8 mouse cellular contexts compared by ENCODE assay signal in the genomic region with DNA sequence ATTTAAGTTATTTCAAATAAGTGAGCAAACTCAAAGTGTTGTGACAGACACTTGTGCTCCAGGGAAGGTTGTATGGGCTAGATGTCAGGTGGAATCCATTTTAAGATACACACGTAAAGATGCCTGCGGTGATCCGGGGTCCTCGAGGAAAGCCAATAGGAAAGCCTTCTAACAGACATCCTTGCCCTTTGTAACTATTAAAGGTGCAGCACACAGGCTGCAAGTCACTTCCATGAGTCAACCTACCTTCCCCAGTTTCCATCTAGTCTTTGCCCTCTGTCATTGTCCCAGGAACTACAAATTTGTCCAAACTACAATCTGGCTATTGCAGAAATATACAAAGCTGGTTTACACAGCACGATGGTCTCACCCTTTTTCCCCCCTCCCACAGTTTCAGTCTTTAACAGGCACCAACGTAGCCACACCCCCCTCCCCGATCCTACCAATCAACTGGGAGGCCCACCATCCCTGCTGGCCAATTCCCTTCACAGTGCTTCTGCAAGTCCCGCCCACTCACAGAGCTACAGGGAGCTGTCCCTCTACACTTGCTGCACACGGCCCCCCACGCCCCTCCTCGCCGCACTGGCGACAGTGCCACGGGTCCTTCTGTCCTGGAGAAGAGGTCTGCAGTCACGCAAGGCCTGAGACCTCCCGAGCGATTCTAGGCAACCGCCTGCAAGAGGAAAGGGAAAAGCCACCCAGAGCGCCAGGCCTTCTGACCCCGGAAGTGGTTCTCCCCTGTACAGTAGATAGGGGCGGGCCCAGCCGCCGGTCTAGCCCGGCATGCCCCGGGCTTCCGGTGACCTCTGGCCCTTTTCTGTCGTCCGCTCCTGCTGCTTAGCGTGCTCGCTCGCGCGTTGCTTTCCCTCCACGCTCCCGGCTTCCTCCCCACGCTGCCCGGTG. TPM values are rescaled to one million over a fixed set of nuclear protein-coding genes. Genes with fewer than 3 reads are reported as not detected.
A peak's percentile ranks its signal among the peaks of the same experiment; 100 is the strongest.
DNase-seq lines count a peak whose midpoint lies in the region; ATAC-seq and TF ChIP-seq lines count a peak whose summit lies in the region.

A gene (plus strand): TSS at position 791 of the 903 bp plus-strand sequence.

- peak; percentile 98 for DNase-seq in 3134 (ENCODE audit: extremely low read depth, insufficient read length, low spot score)
- DNase-seq in adrenal gland, postnatal 36 days: peak; percentile 95 to 97
- DNase-seq in heart, adult 18-20 months: peak; percentile 96
- DNase-seq in kidney, adult 2 months: peak; percentile 97
- peak; percentile 86 to 90 for DNase-seq in spleen, adult 2 months (ENCODE audit: low read depth in 1 of 2, low spot score in 2 of 2)

- under 1% methylated on average over 37 of the region's 37 CpGs for WGBS in embryonic facial prominence, embryonic 13.5 days
- WGBS in kidney, adult 2 months: under 1% methylated on average over 37 of the region's 37 CpGs
- WGBS in limb, embryonic 12.5 days: 1% methylated on average over 37 of the region's 37 CpGs
- under 1% methylated on average over 37 of the region's 37 CpGs for WGBS in midbrain, embryonic 15.5 days
- under 1% methylated on average over 37 of the region's 37 CpGs for WGBS in spleen, adult 2 months

- peak within 1 kb of the TSS; percentile 95 for H3K27ac ChIP-seq in embryonic facial prominence, embryonic 13.5 days
- H3K27ac ChIP-seq in kidney, adult 2 months (ENCODE audit: insufficient read depth, low read depth, low read length): peak within 1 kb of the TSS; percentile 96
- peak within 1 kb of the TSS; percentile 95 for H3K27ac ChIP-seq in limb, embryonic 12.5 days
- peak within 1 kb of the TSS; percentile 98 for H3K27ac ChIP-seq in midbrain, embryonic 15.5 days
- peak within 1 kb of the TSS; percentile 86 for H3K27ac ChIP-seq in spleen, adult 2 months (ENCODE audit: insufficient read depth, low read length)

- no peak for TF ChIP-seq CTCF in kidney, adult 2 months (conservative IDR thresholded peaks at IDR 0.05; ENCODE audit: insufficient read depth, insufficient read length, low read depth, low read length)
- TF ChIP-seq CTCF in spleen, adult 2 months (IDR thresholded peaks at IDR 0.05; ENCODE audit: extremely low read depth, insufficient read depth, insufficient read length, insufficient replicate concordance): no peak

- peak within 1 kb of the TSS; percentile 98 for H3K4me3 ChIP-seq in embryonic facial prominence, embryonic 13.5 days
- H3K4me3 ChIP-seq in kidney, adult 2 months (ENCODE audit: insufficient read depth, low read depth, low read length): peak within 1 kb of the TSS; percentile 75
- peak within 1 kb of the TSS; percentile 99 for H3K4me3 ChIP-seq in limb, embryonic 12.5 days (replicated peaks)
- H3K4me3 ChIP-seq in midbrain, embryonic 15.5 days: peak within 1 kb of the TSS; percentile 80
- peak within 1 kb of the TSS; percentile 94 for H3K4me3 ChIP-seq in spleen, adult 2 months (ENCODE audit: extremely low read depth, insufficient read depth, insufficient read length)

- peak; percentile 99 for ATAC-seq in embryonic facial prominence, embryonic 13.5 days (ENCODE audit: insufficient number of reproducible peaks, insufficient read depth, low FRiP score, low TSS enrichment, low read depth)
- peak; percentile 99 for ATAC-seq in limb, embryonic 12.5 days (ENCODE audit: insufficient number of reproducible peaks, insufficient read depth, low FRiP score, low TSS enrichment, low read depth)
- peak; percentile 100 for ATAC-seq in midbrain, embryonic 15.5 days (replicated peaks)

- peak; percentile 14 for TF ChIP-seq POLR2A in kidney, adult 2 months (IDR thresholded peaks at IDR 0.05; ENCODE audit: low read depth, low read length)
- TF ChIP-seq POLR2A in spleen, adult 2 months (IDR thresholded peaks at IDR 0.05; ENCODE audit: low read depth, low read length): peak; percentile 48

- H3K9ac ChIP-seq in embryonic facial prominence, embryonic 13.5 days: peak within 1 kb of the TSS; percentile 98
- H3K9ac ChIP-seq in limb, embryonic 12.5 days (replicated peaks): peak within 1 kb of the TSS; percentile 93
- H3K9ac ChIP-seq in midbrain, embryonic 15.5 days: peak within 1 kb of the TSS; percentile 93

- peaks cover 20% of the 10 kb centered on the region for H3K4me1 ChIP-seq in embryonic facial prominence, embryonic 13.5 days
- H3K4me1 ChIP-seq in kidney, adult 2 months (ENCODE audit: control insufficient read depth, insufficient read depth, low read length): peaks cover 11% of the 10 kb centered on the region
- H3K4me1 ChIP-seq in limb, embryonic 12.5 days (replicated peaks): peaks cover 18% of the 10 kb centered on the region
- H3K4me1 ChIP-seq in midbrain, embryonic 15.5 days: peaks cover 25% of the 10 kb centered on the region
- H3K4me1 ChIP-seq in spleen, adult 2 months (ENCODE audit: control insufficient read depth, insufficient read depth, insufficient read length): peaks cover 2% of the 10 kb centered on the region

- H3K27me3 ChIP-seq in embryonic facial prominence, embryonic 13.5 days: 0 out of 2 replicates have a peak, but pooled peaks cover 3% of the 10 kb centered on the region
- no peaks in the 10 kb centered on the region for H3K27me3 ChIP-seq in kidney, adult 2 months (replicated peaks; ENCODE audit: control insufficient read depth, insufficient read depth, low read length)
- H3K27me3 ChIP-seq in limb, embryonic 12.5 days: no peaks in the 10 kb centered on the region
- H3K27me3 ChIP-seq in midbrain, embryonic 15.5 days (replicated peaks): no peaks in the 10 kb centered on the region
- no peaks in the 10 kb centered on the region for H3K27me3 ChIP-seq in spleen, adult 2 months (ENCODE audit: control insufficient read depth, insufficient read depth, low read length)

- peak within 1 kb of the TSS; percentile 71 for H3K4me2 ChIP-seq in embryonic facial prominence, embryonic 13.5 days
- peak within 1 kb of the TSS; percentile 81 for H3K4me2 ChIP-seq in limb, embryonic 12.5 days
- peak within 1 kb of the TSS; percentile 69 for H3K4me2 ChIP-seq in midbrain, embryonic 15.5 days

- no peaks in the 10 kb centered on the region for H3K9me3 ChIP-seq in embryonic facial prominence, embryonic 13.5 days
- H3K9me3 ChIP-seq in limb, embryonic 12.5 days: no peaks in the 10 kb centered on the region
- no peaks in the 10 kb centered on the region for H3K9me3 ChIP-seq in midbrain, embryonic 15.5 days

- no peaks in the 10 kb centered on the region for H3K36me3 ChIP-seq in embryonic facial prominence, embryonic 13.5 days
- H3K36me3 ChIP-seq in kidney, adult 2 months (ENCODE audit: control insufficient read depth, insufficient read depth, low read length): no peaks in the 10 kb centered on the region
- H3K36me3 ChIP-seq in limb, embryonic 12.5 days: no peaks in the 10 kb centered on the region
- H3K36me3 ChIP-seq in midbrain, embryonic 15.5 days (replicated peaks): no peaks in the 10 kb centered on the region
- no peaks in the 10 kb centered on the region for H3K36me3 ChIP-seq in spleen, adult 2 months (ENCODE audit: control insufficient read depth, insufficient read depth, low read length)

RNA-seq across cellular contexts. Expression of the gene that starts here (rescaled TPM):
- total RNA-seq in adrenal gland, postnatal 36 days (2021): 10 to 100 TPM; 56.3 to 59.2 TPM
- polyA plus RNA-seq in embryonic facial prominence, embryonic 13.5 days (2015; fragmentation: Nextera tagmentation; extraction: Ambion mirVana): 41.3 and 41.8 TPM in 2 replicates
- total RNA-seq in heart, adult 18-20 months (2021): 10 to 100 TPM; 41.7 to 45.8 TPM
- polyA plus RNA-seq in kidney, adult 2 months (2012; rRNA removed): 10.6 and 12.5 TPM in 2 replicates
- polyA plus RNA-seq in limb, embryonic 12.5 days (2016; fragmentation: Nextera tagmentation; extraction: Ambion mirVana): 58.4 and 58.8 TPM in 2 replicates
- 62.6 and 65.1 TPM in 2 replicates for polyA plus RNA-seq in midbrain, embryonic 15.5 days (2015; fragmentation: Nextera tagmentation; extraction: Ambion mirVana)
- 5.6 and 8.7 TPM in 2 replicates for polyA plus RNA-seq in spleen, adult 2 months (2012; rRNA removed)

Comparison
In these comparisons a context has a peak if more than half of its experiments do, and no peak if none do; other contexts are left out.
1. Peak in every context shown above with its lines: DNase-seq, ATAC-seq, H3K4me3 ChIP-seq and H3K27ac ChIP-seq.